Mouse (Mus musculus) small intestine, adult 2 months (tissue): ENCODE data around the gene Poc1b. TPM values are rescaled to one million over a fixed set of nuclear protein-coding genes. Genes with fewer than 3 reads are reported as not detected.

Experiments
- H3K27ac ChIP-seq: fragments of 200-500 bp; 2 replicates; pipeline ENCODE4 v1.5.1; 2012; ENCODE audit warnings: low read depth, low read length, control low read depth, inconsistent platforms; ENCODE audit not compliant: insufficient read depth
- H3K27me3 ChIP-seq: fragments of 200-500 bp; 2 replicates; pipeline ENCODE4 v1.6.1; 2012; ENCODE audit warnings: mild to moderate bottlenecking, moderate library complexity, low read length, inconsistent platforms; ENCODE audit not compliant: control insufficient read depth, insufficient read depth
- H3K36me3 ChIP-seq: fragments of 200-500 bp; 2 replicates; pipeline ENCODE4 v1.6.1; 2012; ENCODE audit warnings: mild to moderate bottlenecking, low read length, control low read depth, inconsistent platforms; ENCODE audit not compliant: control insufficient read depth, insufficient read depth
- H3K4me1 ChIP-seq: fragments of 200-500 bp; 2 replicates; pipeline ENCODE4 v1.6.1; 2012; ENCODE audit warnings: low read length, inconsistent platforms, mixed read lengths; ENCODE audit not compliant: control insufficient read depth, insufficient read depth, insufficient read length
- H3K4me3 ChIP-seq: fragments of 200-500 bp; 2 replicates; pipeline ENCODE4 v1.5.1; 2012; ENCODE audit warnings: low read depth, mild to moderate bottlenecking, control low read depth, inconsistent platforms, low read length, moderate library complexity
- CTCF ChIP-seq: fragments of 200-500 bp; IDR thresholded peaks from 2 replicates; pipeline ENCODE4 v1.5.1; 2012; ENCODE audit warnings: low read depth, mild to moderate bottlenecking, control low read depth, inconsistent platforms, low read length, moderate library complexity, mixed read lengths; ENCODE audit not compliant: insufficient replicate concordance, insufficient read length; ENCODE audit errors: extremely low read depth
- POLR2A ChIP-seq: fragments of 200-500 bp; IDR thresholded peaks from 2 replicates; pipeline ENCODE4 v1.6.1; 2012; ENCODE audit warnings: low read depth, mild to moderate bottlenecking, control low read depth, inconsistent platforms, low read length, moderate library complexity
- WGBS: fragments of 180-500 bp; shearing (Covaris S2); methylation state at CpG from one replicate; pipeline ENCODE4 v1.1.7; 2018; 5-methylcytosine and 5-hydroxymethylcytosine counted together
- polyA plus RNA-seq: library from polyadenylated mRNA; depleted of rRNA; stranded (reverse); fragments of >200 nt; gene quantifications from 2 replicates; pipeline ENCODE4 v1.2.3, GENCODE M21; 2012

Poc1b gene
- polyA plus RNA-seq, 1 experiment: 5.5 TPM

DNA sequence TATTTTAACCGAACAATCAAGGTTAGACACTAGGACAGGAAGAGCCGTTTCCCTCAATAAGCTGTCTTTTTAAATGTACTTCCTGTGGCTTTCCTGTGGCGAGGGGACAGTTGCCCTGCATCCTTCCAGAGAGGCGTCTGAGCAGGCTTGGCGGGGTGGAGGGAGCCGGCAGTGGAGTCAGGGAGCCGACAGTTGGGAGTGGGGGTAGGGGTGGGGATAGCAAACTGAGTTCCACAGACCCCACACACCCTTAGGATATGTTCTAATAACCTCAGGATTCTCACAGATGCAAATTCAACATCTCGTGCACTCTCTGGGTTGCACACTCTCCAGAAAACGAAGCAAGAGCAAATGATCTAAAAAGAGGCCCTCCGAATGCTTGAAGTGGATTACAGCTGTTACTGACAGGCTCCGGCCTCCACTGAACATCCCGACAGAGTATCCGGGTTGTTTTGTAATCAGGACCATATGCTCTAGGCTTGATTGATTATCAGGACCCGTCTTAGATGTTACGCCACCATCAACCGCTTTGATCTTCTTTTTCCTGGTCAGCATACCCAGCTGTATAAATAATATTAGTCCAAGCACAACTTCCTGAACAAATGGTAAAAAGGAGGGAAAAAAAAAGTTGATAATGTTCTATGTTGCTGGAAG is 122.3 kb downstream of the Poc1b start:
- H3K27me3 ChIP-seq: no peaks in the 10 kb centered on the region
- H3K4me1 ChIP-seq: peaks cover 25% of the 10 kb centered on the region
- H3K4me3 ChIP-seq: no peak overlapping the region
- no peaks in the 10 kb centered on the region for H3K36me3 ChIP-seq
- no peak for TF ChIP-seq POLR2A
- TF ChIP-seq CTCF: no peak
- peak overlapping the region; percentile 20 for H3K27ac ChIP-seq
- 18% methylated on average over 16 of the region's 16 CpGs for WGBS

DNA sequence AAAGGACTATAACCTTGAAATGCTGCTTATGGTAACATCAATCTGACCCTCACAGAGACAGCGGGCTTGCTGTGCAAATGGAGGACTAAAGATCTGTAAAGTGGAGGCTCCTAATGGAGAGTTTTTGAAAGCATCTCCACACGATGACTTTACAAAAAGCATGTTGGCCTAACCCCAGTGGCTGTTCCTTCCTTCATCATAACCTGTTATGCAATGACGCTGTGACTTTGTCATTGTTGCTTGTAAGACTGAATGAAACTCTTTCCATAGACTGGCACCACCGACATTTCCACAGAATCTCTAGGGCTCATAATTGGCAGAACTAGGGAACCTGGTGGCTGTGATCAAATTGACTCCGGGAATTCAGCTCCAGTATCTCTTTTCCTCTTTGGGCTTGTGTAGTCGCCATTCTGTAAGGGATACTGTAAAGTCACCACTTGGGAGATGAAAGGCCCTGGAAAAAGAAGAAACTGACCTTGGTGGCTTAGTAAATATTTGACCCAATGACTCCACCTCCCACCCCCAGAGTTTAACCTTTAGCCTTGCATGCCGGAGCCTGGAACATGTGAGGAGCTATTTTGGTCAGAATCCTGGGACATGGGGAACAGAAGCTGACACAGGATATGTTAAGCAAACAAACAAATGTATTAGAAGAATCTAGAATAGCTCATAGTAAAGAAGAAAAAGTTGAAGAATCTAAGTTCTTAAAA is 125.8 kb downstream of the Poc1b start:
- TF ChIP-seq POLR2A (no peak), CTCF (no peak)
- Histone ChIP-seq H3K4me1 (peaks cover 24% of the 10 kb centered on the region), H3K36me3 (no peaks in the 10 kb centered on the region), H3K27me3 (no peaks in the 10 kb centered on the region), H3K4me3 (no peak overlapping the region), H3K27ac (peak overlapping the region; percentile 72)
- WGBS: 54% methylated on average over 7 of the region's 7 CpGs

DNA sequence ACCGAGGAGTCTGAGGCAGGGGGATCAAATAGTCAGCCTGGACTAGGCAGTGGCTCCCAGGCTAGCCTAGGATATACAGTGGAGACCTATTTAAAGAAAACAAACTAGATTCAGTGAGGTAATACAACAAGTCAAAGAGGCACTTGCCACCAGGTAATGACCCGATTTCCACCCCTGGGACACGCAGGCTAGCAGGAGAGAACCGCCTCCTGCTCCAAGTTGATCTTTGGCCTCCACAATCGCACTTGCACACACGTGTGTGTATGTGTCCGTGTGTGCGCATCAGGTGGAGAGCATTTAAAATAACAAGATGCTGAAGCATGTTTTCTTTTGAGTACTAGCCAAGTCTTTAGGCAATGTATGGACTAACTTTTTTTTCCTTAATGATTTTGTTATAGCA is 127.5 kb downstream of the Poc1b start:
- peaks cover 19% of the 10 kb centered on the region; the same call in 1 of the 2 replicates for H3K4me1 ChIP-seq
- TF ChIP-seq CTCF (no peak), POLR2A (no peak)
- peak overlapping the region; percentile 24; the same call in 1 of the 2 replicates for H3K27ac ChIP-seq
- 78% methylated on average over 8 of the region's 8 CpGs for WGBS
- no peak overlapping the region for H3K4me3 ChIP-seq
- H3K27me3 ChIP-seq: no peaks in the 10 kb centered on the region
- no peaks in the 10 kb centered on the region for H3K36me3 ChIP-seq

DNA sequence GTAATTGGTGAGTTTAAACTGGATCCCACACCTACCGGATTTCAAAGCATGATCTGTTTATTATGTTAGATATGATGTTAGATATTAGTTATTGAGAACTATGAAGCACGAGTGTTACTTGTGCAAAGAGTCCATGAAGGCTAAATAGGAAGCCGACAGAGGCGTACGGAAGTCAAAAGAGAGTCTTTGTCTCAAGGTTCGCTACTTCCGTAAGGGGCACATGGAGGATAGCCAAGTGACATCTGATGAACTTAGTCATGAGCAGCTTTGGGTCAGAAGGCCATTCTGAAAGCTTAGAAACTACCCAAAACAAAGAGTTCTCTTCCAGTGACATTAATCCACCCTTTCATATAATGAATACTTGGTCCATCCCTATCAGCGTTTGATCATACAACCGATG is 128.2 kb downstream of the Poc1b start:
- Histone ChIP-seq H3K27ac (no peak overlapping the region), H3K4me1 (peaks cover 19% of the 10 kb centered on the region; the same call in 1 of the 2 replicates), H3K36me3 (no peaks in the 10 kb centered on the region), H3K27me3 (no peaks in the 10 kb centered on the region), H3K4me3 (no peak overlapping the region)
- 91% methylated on average over 9 of the region's 9 CpGs for WGBS
- TF ChIP-seq CTCF: no peak
- no peak for TF ChIP-seq POLR2A

DNA sequence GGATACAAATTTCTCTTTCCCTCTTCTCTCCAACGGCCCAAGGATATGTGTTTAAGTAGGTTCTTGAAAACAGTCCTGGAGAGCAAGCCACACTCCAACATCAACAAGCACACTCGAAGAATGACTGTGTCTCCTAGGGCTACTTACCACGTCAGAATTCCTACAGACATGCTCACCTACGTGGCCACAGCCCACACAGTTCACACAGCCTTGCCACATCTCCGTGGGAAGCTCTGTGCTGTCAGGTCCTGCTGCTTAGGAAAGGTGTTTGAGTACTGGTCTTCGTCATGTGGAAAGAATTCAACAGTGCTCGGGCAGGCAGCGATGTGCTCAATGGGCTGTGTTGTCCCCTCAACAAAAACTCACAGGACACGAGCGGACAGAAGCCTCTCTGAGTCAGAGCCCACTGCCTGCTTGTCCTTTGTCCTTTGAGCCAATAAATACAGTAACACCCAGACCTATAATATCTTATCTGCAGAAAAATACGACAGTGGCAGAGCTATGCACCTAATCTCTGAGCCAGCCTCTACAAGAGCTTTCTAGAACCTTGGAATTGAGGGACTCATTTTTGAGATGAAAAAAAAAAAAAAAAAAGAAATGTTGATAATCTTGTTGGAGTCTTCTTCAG is 130.5 kb downstream of the Poc1b start:
- WGBS: 30% methylated on average over 11 of the region's 11 CpGs
- TF ChIP-seq POLR2A (no peak), CTCF (no peak)
- H3K27ac ChIP-seq: peak overlapping the region; percentile 84
- H3K4me3 ChIP-seq: peak overlapping the region; percentile 62
- no peaks in the 10 kb centered on the region for H3K27me3 ChIP-seq
- H3K4me1 ChIP-seq: peaks cover 19% of the 10 kb centered on the region; the same call in 1 of the 2 replicates
- H3K36me3 ChIP-seq: no peaks in the 10 kb centered on the region

DNA sequence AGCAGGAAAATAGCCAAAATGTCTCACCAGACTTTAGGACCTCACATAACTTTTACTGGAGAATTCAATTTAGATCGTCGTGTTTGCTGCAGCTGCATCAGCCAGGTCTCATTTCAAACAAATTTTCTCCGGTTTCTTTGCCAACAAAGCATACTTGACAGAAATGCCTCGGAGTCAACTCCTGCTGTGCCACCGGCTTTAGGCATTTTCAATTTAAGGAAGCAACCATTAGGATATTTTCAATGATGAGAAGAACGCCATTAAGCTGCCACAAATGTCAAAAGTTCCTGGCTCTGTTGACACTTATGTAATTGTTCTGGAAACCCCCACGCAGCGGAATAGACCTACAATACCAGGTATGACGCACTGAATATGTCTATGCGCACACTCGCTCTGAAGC is 131.7 kb downstream of the Poc1b start:
- Histone ChIP-seq H3K36me3 (no peaks in the 10 kb centered on the region), H3K27me3 (no peaks in the 10 kb centered on the region), H3K4me3 (no peak overlapping the region), H3K27ac (no peak overlapping the region), H3K4me1 (peaks cover 10% of the 10 kb centered on the region; the same call in 1 of the 2 replicates)
- WGBS: 94% methylated on average over 11 of the region's 11 CpGs
- no peak for TF ChIP-seq POLR2A
- TF ChIP-seq CTCF: no peak

DNA sequence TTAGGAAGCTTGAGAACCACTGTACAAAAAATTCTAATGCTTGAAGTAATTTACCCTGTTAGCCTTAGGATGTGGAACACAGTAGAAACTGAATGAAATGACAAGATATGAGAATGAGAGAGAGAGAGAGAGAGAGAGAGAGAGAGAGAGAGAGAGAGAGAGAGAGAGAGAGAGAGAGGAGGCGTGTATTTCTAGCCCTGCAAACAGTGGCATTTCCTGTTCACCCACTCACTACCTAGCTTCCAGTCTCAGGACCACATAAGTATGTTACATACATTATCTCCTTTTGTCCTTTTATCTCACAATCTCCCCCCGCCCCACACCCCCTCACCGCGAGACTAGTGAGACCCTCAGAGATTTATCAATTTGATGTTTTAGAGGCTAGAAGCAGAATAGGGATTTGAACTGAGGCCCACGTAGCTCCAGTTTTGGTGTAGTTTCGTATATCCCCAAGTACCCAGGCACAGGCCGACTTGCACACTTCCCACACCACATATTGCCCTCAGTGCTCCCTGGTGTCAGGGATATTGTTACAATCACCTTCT is 134.5 kb downstream of the Poc1b start:
- no peak for TF ChIP-seq CTCF
- TF ChIP-seq POLR2A: no peak
- Histone ChIP-seq H3K27me3 (no peaks in the 10 kb centered on the region), H3K36me3 (no peaks in the 10 kb centered on the region), H3K4me1 (peaks cover 15% of the 10 kb centered on the region; the same call in 1 of the 2 replicates), H3K27ac (peak overlapping the region; percentile 25; the same call in 1 of the 2 replicates), H3K4me3 (no peak overlapping the region)
- WGBS: 90% methylated on average over 7 of the region's 7 CpGs
